Mouse (Mus musculus) kidney, adult 2 months (tissue): ENCODE results near the gene Ubn2.
"Not testable (repeated sequence)": the region's sequence is repeated elsewhere in the genome, so short reads cannot be mapped to it uniquely, and the experiment has no call there.

ENCODE experiments used
- CTCF ChIP-seq: fragments of 200-500 bp; conservative IDR thresholded peaks from 2 replicates; pipeline ENCODE4 v1.5.1; 2011; ENCODE audit warnings: low read depth, mild to moderate bottlenecking, control low read depth, low read length, moderate library complexity, mixed read lengths; ENCODE audit not compliant: insufficient read depth, insufficient read length
- POLR2A ChIP-seq: fragments of 200-500 bp; IDR thresholded peaks from one replicate; pipeline ENCODE4 v1.6.1; 2011; ENCODE audit warnings: low read depth, low read length, control low read depth

- TF ChIP-seq CTCF, POLR2A: not testable (repeated sequence)
Measured at GRCm38 (mm10) chr6:38456425-38456824, 22.7 kb downstream of the Ubn2 start.
